In genomic region chr8:122665221-122665620, GRCm38 (mm10) we compare ENCODE assay signal across 8 mouse cellular contexts. TPM values are rescaled to one million over a fixed set of nuclear protein-coding genes. Genes with fewer than 3 reads are reported as not detected.
A peak's percentile ranks its signal among the peaks of the same experiment; 100 is the strongest.
DNase-seq lines count a peak whose midpoint lies in the region; ATAC-seq lines count a peak whose summit lies in the region.

No protein-coding gene starts in this region.

- peak; percentile 57 for ATAC-seq in forebrain, embryonic 14.5 days
- peak; percentile 45; the same call in 1 of the 2 replicates for ATAC-seq in limb, embryonic 12.5 days (ENCODE audit: insufficient number of reproducible peaks, insufficient read depth, low FRiP score, low TSS enrichment, low read depth)

- H3K9ac ChIP-seq in forebrain, embryonic 14.5 days (ENCODE audit: low read length): no peak overlapping the region
- H3K9ac ChIP-seq in limb, embryonic 12.5 days (replicated peaks): no peak overlapping the region

- H3K4me2 ChIP-seq in forebrain, embryonic 14.5 days (ENCODE audit: low read length): no peak overlapping the region
- H3K4me2 ChIP-seq in limb, embryonic 12.5 days: peak overlapping the region; percentile 35

- peaks cover 69% of the 10 kb centered on the region for H3K4me1 ChIP-seq in brown adipose tissue, adult 24 weeks (ENCODE audit: control insufficient read depth, insufficient read depth, insufficient read length, low read length)
- peaks cover 44% of the 10 kb centered on the region for H3K4me1 ChIP-seq in forebrain, embryonic 14.5 days (ENCODE audit: control insufficient read depth, insufficient read depth, low read length)
- peaks cover 87% of the 10 kb centered on the region for H3K4me1 ChIP-seq in limb, embryonic 12.5 days (replicated peaks)

- peak overlapping the region; percentile 72 for H3K27ac ChIP-seq in brown adipose tissue, adult 24 weeks (replicated peaks; ENCODE audit: low read depth, low read length)
- peak overlapping the region; percentile 69 for H3K27ac ChIP-seq in forebrain, embryonic 14.5 days (ENCODE audit: low read depth, low read length)
- H3K27ac ChIP-seq in limb, embryonic 12.5 days: peak overlapping the region; percentile 88

- no peaks in the 10 kb centered on the region; the same call in 1 of the 2 replicates for H3K27me3 ChIP-seq in forebrain, embryonic 14.5 days (replicated peaks; ENCODE audit: control insufficient read depth, insufficient read depth, low read length)
- H3K27me3 ChIP-seq in limb, embryonic 12.5 days: peaks cover 5% of the 10 kb centered on the region

- H3K9me3 ChIP-seq in forebrain, embryonic 14.5 days (replicated peaks; ENCODE audit: control insufficient read depth, low read length): no peaks in the 10 kb centered on the region
- H3K9me3 ChIP-seq in limb, embryonic 12.5 days: no peaks in the 10 kb centered on the region

- H3K4me3 ChIP-seq in brown adipose tissue, adult 24 weeks (ENCODE audit: insufficient read depth, low read depth, low read length): no peak overlapping the region; the same call in 1 of the 2 replicates
- no peak overlapping the region for H3K4me3 ChIP-seq in forebrain, embryonic 14.5 days (ENCODE audit: low read depth, low read length)
- no peak overlapping the region for H3K4me3 ChIP-seq in limb, embryonic 12.5 days (replicated peaks)

- DNase-seq in left cerebral cortex, postnatal 10 days (ENCODE audit: extremely low spot score in 1 of 2, low spot score in 2 of 2): peak; percentile 49 to 86
- DNase-seq in left cerebral cortex, adult 8-10 months (ENCODE audit: low spot score in 2 of 2): no peak
- DNase-seq in forebrain, embryonic 14.5 days (ENCODE audit: low spot score): no peak
- DNase-seq in heart, postnatal 4 days: peak; percentile 76
- DNase-seq in monocyte, adult 2 months (ENCODE audit: low read depth in 1 of 2, low spot score in 2 of 2): peak; percentile 35 to 49
- no peak for DNase-seq in thymus, postnatal 0 days (ENCODE audit: low spot score)

- no peaks in the 10 kb centered on the region for H3K36me3 ChIP-seq in forebrain, embryonic 14.5 days (ENCODE audit: control insufficient read depth, insufficient read depth, low read length)
- H3K36me3 ChIP-seq in limb, embryonic 12.5 days: no peaks in the 10 kb centered on the region

- 42% methylated on average over 8 of the region's 8 CpGs for WGBS in forebrain, embryonic 14.5 days
- 9% methylated on average over 8 of the region's 8 CpGs for WGBS in limb, embryonic 12.5 days

- intact Hi-C loops in left cerebral cortex, postnatal 10 days (cut with DNase I): no loop called here

RNA-seq across cellular contexts. Expression of gene Cbfa2t3, which starts 33.7 kb away (rescaled TPM):
- 10 to 100 TPM; 17.8 to 18.8 TPM for total RNA-seq in left cerebral cortex, postnatal 10 days (2021)
- total RNA-seq in left cerebral cortex, adult 8-10 months (2022): 10 to 100 TPM; 21.6 to 26.5 (median 24.1) TPM
- 10.1 and 22.7 TPM in 2 replicates for polyA plus RNA-seq in brown adipose tissue, adult 24 weeks (2012; ENCODE audit: insufficient read depth, insufficient read length, missing spikeins)
- polyA plus RNA-seq in forebrain, embryonic 14.5 days (2014; fragmentation: Nextera tagmentation; extraction: Ambion mirVana): 10.4 and 11.5 TPM in 2 replicates
- 10 to 100 TPM; 17.3 to 19.3 TPM for total RNA-seq in heart, postnatal 4 days (2021)
- polyA plus RNA-seq in limb, embryonic 12.5 days (2016; fragmentation: Nextera tagmentation; extraction: Ambion mirVana): 2.8 and 3.3 TPM in 2 replicates
- 15.2 and 16.7 TPM in 2 replicates for polyA plus RNA-seq in thymus, postnatal 0 days (2015; fragmentation: Nextera tagmentation; extraction: Ambion mirVana)

RNA-seq across cellular contexts. Expression of gene Pabpn1l, which starts 42.7 kb away (rescaled TPM):
- not detected for total RNA-seq in left cerebral cortex, postnatal 10 days (2021)
- total RNA-seq in left cerebral cortex, adult 8-10 months (2022): not detected
- not detected in 2 replicates for polyA plus RNA-seq in brown adipose tissue, adult 24 weeks (2012; ENCODE audit: insufficient read depth, insufficient read length, missing spikeins)
- polyA plus RNA-seq in forebrain, embryonic 14.5 days (2014; fragmentation: Nextera tagmentation; extraction: Ambion mirVana): not detected in 2 replicates
- not detected for total RNA-seq in heart, postnatal 4 days (2021)
- polyA plus RNA-seq in limb, embryonic 12.5 days (2016; fragmentation: Nextera tagmentation; extraction: Ambion mirVana): not detected in 2 replicates
- 0.36 and 0.43 TPM in 2 replicates for polyA plus RNA-seq in thymus, postnatal 0 days (2015; fragmentation: Nextera tagmentation; extraction: Ambion mirVana)

RNA-seq across cellular contexts. Expression of gene Trappc2l, which starts 53.8 kb away (rescaled TPM):
- total RNA-seq in left cerebral cortex, postnatal 10 days (2021): 10 to 100 TPM; 81.8 to 83.6 TPM
- total RNA-seq in left cerebral cortex, adult 8-10 months (2022): 10 to 100 TPM; 73.8 to 84.5 (median 76.0) TPM
- polyA plus RNA-seq in brown adipose tissue, adult 24 weeks (2012; ENCODE audit: insufficient read depth, insufficient read length, missing spikeins): 81.0 and 89.0 TPM in 2 replicates
- polyA plus RNA-seq in forebrain, embryonic 14.5 days (2014; fragmentation: Nextera tagmentation; extraction: Ambion mirVana): 111 and 150 TPM in 2 replicates
- 10 to 100 TPM; 48.7 to 56.3 TPM for total RNA-seq in heart, postnatal 4 days (2021)
- 39.0 and 48.0 TPM in 2 replicates for polyA plus RNA-seq in limb, embryonic 12.5 days (2016; fragmentation: Nextera tagmentation; extraction: Ambion mirVana)
- polyA plus RNA-seq in thymus, postnatal 0 days (2015; fragmentation: Nextera tagmentation; extraction: Ambion mirVana): 52.9 and 56.9 TPM in 2 replicates

RNA-seq across cellular contexts. Expression of gene Galns, which starts 54.0 kb away (rescaled TPM):
- total RNA-seq in left cerebral cortex, postnatal 10 days (2021): 10 to 100 TPM; 12.5 to 14.6 TPM
- 10 to 100 TPM in 3 of 4 experiments, 1 to 10 TPM in 1; 9.3 to 11.5 (median 10.9) TPM for total RNA-seq in left cerebral cortex, adult 8-10 months (2022)
- 1.9 and 2.7 TPM in 2 replicates for polyA plus RNA-seq in brown adipose tissue, adult 24 weeks (2012; ENCODE audit: insufficient read depth, insufficient read length, missing spikeins)
- 3.5 and 4.3 TPM in 2 replicates for polyA plus RNA-seq in forebrain, embryonic 14.5 days (2014; fragmentation: Nextera tagmentation; extraction: Ambion mirVana)
- total RNA-seq in heart, postnatal 4 days (2021): 10 to 100 TPM in 1 of 2 experiments, 1 to 10 TPM in 1; 9.2 to 10.6 TPM
- polyA plus RNA-seq in limb, embryonic 12.5 days (2016; fragmentation: Nextera tagmentation; extraction: Ambion mirVana): 5.9 and 8.4 TPM in 2 replicates
- 10.5 and 11.7 TPM in 2 replicates for polyA plus RNA-seq in thymus, postnatal 0 days (2015; fragmentation: Nextera tagmentation; extraction: Ambion mirVana)

Comparison
In these comparisons a context has a peak if more than half of its experiments do, and no peak if none do; other contexts are left out.
1. DNase-seq: peak in left cerebral cortex, postnatal 10 days (2 of 2), heart, postnatal 4 days (single experiment) and monocyte, adult 2 months (2 of 2); none in left cerebral cortex, adult 8-10 months (0 of 2), forebrain, embryonic 14.5 days (single experiment) and thymus, postnatal 0 days (single experiment).
2. Peak in every context shown above with its lines, with median percentiles within 50 percentile points of each other: H3K27ac ChIP-seq.